Mouse (Mus musculus) midbrain, embryonic 10.5 days (tissue): Measurements from ENCODE around the gene Sgsm2. TPM values are rescaled to one million over a fixed set of nuclear protein-coding genes. Genes with fewer than 3 reads are reported as not detected.
A peak's percentile ranks its signal among the peaks of the same experiment; 100 is the strongest.

ENCODE experiments used
- DNase-seq: peaks from one replicate; pipeline ENCODE4 v3.0.0-alpha.2; 2017; ENCODE audit warnings: low spot score
- H3K27ac ChIP-seq: fragments of 300-500 bp; sonication (generic); replicated peaks from 2 replicates; pipeline ENCODE4 v1.5.1; 2016; ENCODE audit warnings: mild to moderate bottlenecking
- H3K27me3 ChIP-seq: fragments of 300-500 bp; sonication (generic); 2 replicates; pipeline ENCODE4 v1.6.1; 2016; ENCODE audit warnings: low read depth, mild to moderate bottlenecking; ENCODE audit not compliant: poor library complexity, severe bottlenecking
- H3K36me3 ChIP-seq: fragments of 300-500 bp; sonication (generic); 2 replicates; pipeline ENCODE4 v1.6.1; 2016; ENCODE audit warnings: mild to moderate bottlenecking, moderate library complexity
- H3K4me1 ChIP-seq: fragments of 300-500 bp; sonication (generic); 2 replicates; pipeline ENCODE4 v1.6.1; 2016
- H3K4me3 ChIP-seq: fragments of 300-500 bp; sonication (generic); 2 replicates; pipeline ENCODE4 v1.5.1; 2016; ENCODE audit warnings: mild to moderate bottlenecking, moderate library complexity
- H3K9me3 ChIP-seq: fragments of 300-500 bp; sonication (generic); replicated peaks from 2 replicates; pipeline ENCODE4 v1.6.1; 2016; ENCODE audit warnings: mild to moderate bottlenecking
- WGBS: fragments of 180-500 bp; shearing (Covaris S2); methylation state at CpG from one replicate; pipeline ENCODE4 v1.1.7; 2016; 5-methylcytosine and 5-hydroxymethylcytosine counted together
- polyA plus RNA-seq: library from polyadenylated mRNA; unstranded; fragments of >200 nt; fragmentation: Nextera tagmentation; extraction: Ambion mirVana; gene quantifications from 2 replicates; pipeline ENCODE4 v1.2.1, GENCODE M21; 2016

Gene Sgsm2
- polyA plus RNA-seq, 1 experiment from 2014 or later: 7.6 TPM

GRCm38 (mm10) chr11:74850998-74851661, 45.7 kb downstream of the Sgsm2 start:
- H3K4me1 ChIP-seq: peaks cover 10% of the 10 kb centered on the region
- H3K36me3 ChIP-seq: peaks cover 35% of the 10 kb centered on the region
- no peak overlapping the region for H3K27ac ChIP-seq
- no peaks in the 10 kb centered on the region for H3K9me3 ChIP-seq
- no peak overlapping the region for H3K4me3 ChIP-seq
- H3K27me3 ChIP-seq: no peaks in the 10 kb centered on the region
- DNase-seq: no peak
- WGBS: 82% methylated on average over 14 of the region's 14 CpGs

DNA sequence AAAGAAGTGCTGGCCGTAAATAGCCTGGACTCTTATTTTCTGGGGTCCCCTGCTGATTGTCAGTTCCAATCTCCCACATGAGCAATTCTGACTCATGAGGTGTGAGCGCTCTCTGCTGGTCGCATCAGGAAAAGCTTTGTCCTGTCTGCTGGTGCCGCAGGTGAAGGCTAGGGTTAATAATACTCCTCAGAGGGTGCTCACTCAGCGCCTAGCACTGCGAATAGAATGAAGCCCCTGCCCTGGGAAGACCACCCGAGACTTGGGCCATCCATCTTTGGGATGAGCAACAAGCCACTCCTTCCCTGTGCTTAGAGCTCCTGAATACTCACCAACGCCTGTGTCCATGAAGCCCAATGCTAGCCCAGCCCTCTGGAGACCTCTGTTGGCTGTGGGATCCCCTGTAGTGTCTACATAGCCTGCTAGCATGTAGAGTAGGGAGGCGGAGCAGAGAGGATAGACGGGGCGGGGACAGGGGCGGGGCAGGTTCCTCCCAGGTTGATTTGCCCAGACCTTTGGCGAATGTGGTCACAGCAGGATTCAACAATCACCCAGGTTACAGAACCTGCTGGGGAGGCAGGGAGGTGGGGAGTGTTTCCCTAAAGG, 48.8 kb downstream of the Sgsm2 start:
- 2% methylated on average over 13 of the region's 13 CpGs for WGBS
- Histone ChIP-seq H3K36me3 (peaks cover 49% of the 10 kb centered on the region), H3K4me3 (no peak overlapping the region), H3K9me3 (peaks cover 7% of the 10 kb centered on the region), H3K27ac (no peak overlapping the region), H3K27me3 (no peaks in the 10 kb centered on the region), H3K4me1 (peaks cover 14% of the 10 kb centered on the region)
- peak; percentile 75 for DNase-seq

DNA sequence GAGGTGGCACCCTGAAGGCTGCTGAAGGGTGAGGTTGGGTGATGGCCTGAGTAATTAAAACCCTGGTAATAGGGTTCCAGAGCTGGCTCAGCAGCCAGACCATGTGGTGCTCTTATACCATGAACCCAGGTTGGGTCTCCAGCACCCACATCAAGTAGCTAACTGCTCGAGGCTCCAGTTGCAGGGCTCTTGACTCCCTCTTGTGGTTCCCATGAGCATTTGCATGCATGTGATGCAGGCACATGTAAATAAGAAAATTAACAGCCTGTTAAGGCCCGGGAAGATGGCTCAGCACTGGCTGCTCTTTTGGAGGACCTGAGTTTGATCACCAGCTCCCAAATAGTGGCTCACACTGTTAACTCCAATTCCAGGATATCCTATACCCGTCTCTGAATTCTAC, 51.1 kb downstream of the Sgsm2 start:
- no peak overlapping the region for H3K4me3 ChIP-seq
- no peaks in the 10 kb centered on the region for H3K27me3 ChIP-seq
- no peak for DNase-seq
- peaks cover 59% of the 10 kb centered on the region for H3K36me3 ChIP-seq
- H3K9me3 ChIP-seq: peaks cover 7% of the 10 kb centered on the region
- peaks cover 30% of the 10 kb centered on the region for H3K4me1 ChIP-seq
- 64% methylated on average over 3 of the region's 3 CpGs for WGBS
- H3K27ac ChIP-seq: no peak overlapping the region

- no peak overlapping the region for H3K27ac ChIP-seq
- no peak for DNase-seq
- no peak overlapping the region for H3K4me3 ChIP-seq
- peaks cover 71% of the 10 kb centered on the region for H3K36me3 ChIP-seq
- 77% methylated on average over 5 of the region's 5 CpGs for WGBS
- H3K4me1 ChIP-seq: peaks cover 43% of the 10 kb centered on the region
- no peaks in the 10 kb centered on the region for H3K27me3 ChIP-seq
- peaks cover 7% of the 10 kb centered on the region for H3K9me3 ChIP-seq
Measured at GRCm38 (mm10) chr11:74843761-74844160, 53.1 kb downstream of the Sgsm2 start.

- Histone ChIP-seq H3K4me1 (peaks cover 44% of the 10 kb centered on the region), H3K27ac (0 out of 2 replicates have a peak overlapping the region, but pooled peaks have one; percentile 4), H3K36me3 (peaks cover 71% of the 10 kb centered on the region), H3K4me3 (no peak overlapping the region), H3K27me3 (no peaks in the 10 kb centered on the region), H3K9me3 (peaks cover 7% of the 10 kb centered on the region)
- 90% methylated on average over 2 of the region's 2 CpGs for WGBS
- DNase-seq: no peak
Measured at GRCm38 (mm10) chr11:74843435-74843714, 53.5 kb downstream of the Sgsm2 start.

GRCm38 (mm10) chr11:74842656-74843434, 54.0 kb downstream of the Sgsm2 start:
- Histone ChIP-seq H3K9me3 (peaks cover 7% of the 10 kb centered on the region), H3K4me1 (peaks cover 43% of the 10 kb centered on the region), H3K27ac (0 out of 2 replicates have a peak overlapping the region, but pooled peaks have one; percentile 4), H3K4me3 (no peak overlapping the region), H3K27me3 (no peaks in the 10 kb centered on the region), H3K36me3 (peaks cover 71% of the 10 kb centered on the region)
- WGBS: 89% methylated on average over 22 of the region's 22 CpGs
- DNase-seq: no peak

DNA sequence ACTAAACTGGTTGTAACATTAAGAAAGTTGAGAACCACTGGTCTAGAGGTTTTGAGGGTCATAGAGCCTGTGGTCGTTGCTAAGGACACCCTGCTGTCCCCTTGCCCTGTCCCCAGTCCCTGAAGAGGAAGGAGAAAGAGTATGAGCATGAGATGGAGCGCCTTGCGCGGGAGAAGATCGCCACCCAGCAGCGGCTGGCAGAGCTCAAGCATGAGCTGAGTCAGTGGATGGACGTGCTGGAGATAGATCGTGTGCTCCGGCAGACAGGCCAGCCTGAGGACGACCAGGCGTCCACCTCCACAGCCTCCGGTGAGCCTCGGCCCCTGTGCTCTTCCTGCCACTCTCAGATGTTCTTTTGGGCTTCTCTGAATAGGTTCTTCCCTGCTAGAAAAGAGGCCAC, 54.8 kb downstream of the Sgsm2 start:
- 90% methylated on average over 13 of the region's 13 CpGs for WGBS
- H3K27me3 ChIP-seq: peaks cover 3% of the 10 kb centered on the region; the same call in 1 of the 2 replicates
- H3K27ac ChIP-seq: no peak overlapping the region
- no peak overlapping the region for H3K4me3 ChIP-seq
- no peak for DNase-seq
- peaks cover 49% of the 10 kb centered on the region for H3K4me1 ChIP-seq
- peaks cover 75% of the 10 kb centered on the region for H3K36me3 ChIP-seq
- H3K9me3 ChIP-seq: peaks cover 7% of the 10 kb centered on the region

GRCm38 (mm10) chr11:74841366-74841765, 55.5 kb downstream of the Sgsm2 start:
- 0 out of 2 replicates have a peak overlapping the region, but pooled peaks have one; percentile 13 for H3K27ac ChIP-seq

GRCm38 (mm10) chr11:74840739-74841138, 56.1 kb downstream of the Sgsm2 start:
- Histone ChIP-seq H3K4me1 (peaks cover 63% of the 10 kb centered on the region), H3K4me3 (no peak overlapping the region), H3K9me3 (peaks cover 6% of the 10 kb centered on the region), H3K27ac (0 out of 2 replicates have a peak overlapping the region, but pooled peaks have one; percentile 13), H3K36me3 (peaks cover 77% of the 10 kb centered on the region), H3K27me3 (peaks cover 15% of the 10 kb centered on the region)
- WGBS: 91% methylated on average over 8 of the region's 8 CpGs
- no peak for DNase-seq

More at GRCm38 (mm10) chr11:74841366-74841765, 55.5 kb downstream of the Sgsm2 start:
- H3K27me3 ChIP-seq: peaks cover 10% of the 10 kb centered on the region
- peaks cover 80% of the 10 kb centered on the region for H3K36me3 ChIP-seq
- H3K4me3 ChIP-seq: no peak overlapping the region
- WGBS: 77% methylated on average over 9 of the region's 9 CpGs
- peaks cover 56% of the 10 kb centered on the region for H3K4me1 ChIP-seq
- DNase-seq: no peak
- peaks cover 7% of the 10 kb centered on the region for H3K9me3 ChIP-seq

- H3K36me3 ChIP-seq: peaks cover 70% of the 10 kb centered on the region
- H3K27ac ChIP-seq: no peak overlapping the region
- 94% methylated on average over 19 of the region's 19 CpGs for WGBS
Measured at GRCm38 (mm10) chr11:74839860-74840715, 56.8 kb downstream of the Sgsm2 start.

DNA sequence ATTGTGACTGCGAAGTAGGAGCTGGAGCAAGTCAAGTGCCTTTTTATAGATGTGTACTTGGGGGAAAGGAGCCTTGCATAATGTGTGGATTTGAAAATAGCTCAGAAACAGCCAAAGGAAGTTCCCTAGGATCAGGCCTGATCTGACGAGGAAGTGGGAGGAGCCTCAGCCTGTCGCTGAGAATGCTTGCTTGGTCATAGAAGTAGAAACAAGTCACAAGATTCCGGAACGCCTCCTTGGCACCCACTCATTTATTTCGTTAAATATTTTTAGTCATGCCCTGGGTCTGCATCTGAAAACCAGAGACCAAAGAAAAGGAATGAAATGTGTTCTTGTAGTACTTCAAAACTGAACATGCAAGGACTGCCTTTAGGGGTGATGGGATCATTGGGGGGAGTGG, 57.9 kb downstream of the Sgsm2 start:
- peak overlapping the region; percentile 67; the same call in 1 of the 2 replicates for H3K4me3 ChIP-seq

More at GRCm38 (mm10) chr11:74839860-74840715, 56.8 kb downstream of the Sgsm2 start:
- H3K4me1 ChIP-seq: peaks cover 66% of the 10 kb centered on the region
- no peak for DNase-seq
- H3K27me3 ChIP-seq: peaks cover 15% of the 10 kb centered on the region
- no peaks in the 10 kb centered on the region for H3K9me3 ChIP-seq
- H3K4me3 ChIP-seq: no peak overlapping the region

GRCm38 (mm10) chr11:74838441-74838840, 58.4 kb downstream of the Sgsm2 start:
- peaks cover 15% of the 10 kb centered on the region for H3K27me3 ChIP-seq
- WGBS: under 1% methylated on average over 35 of the region's 35 CpGs
- peak overlapping the region; percentile 67 for H3K4me3 ChIP-seq
- peaks cover 83% of the 10 kb centered on the region for H3K4me1 ChIP-seq
- peak; percentile 92 for DNase-seq
- peak overlapping the region; percentile 94 for H3K27ac ChIP-seq
- H3K36me3 ChIP-seq: peaks cover 54% of the 10 kb centered on the region
- no peaks in the 10 kb centered on the region for H3K9me3 ChIP-seq

More for the DNA sequence above, 57.9 kb downstream of the Sgsm2 start:
- 47% methylated on average over 6 of the region's 6 CpGs for WGBS
- Histone ChIP-seq H3K4me1 (peaks cover 78% of the 10 kb centered on the region), H3K9me3 (no peaks in the 10 kb centered on the region), H3K27ac (peak overlapping the region; percentile 94; the same call in 1 of the 2 replicates), H3K36me3 (peaks cover 59% of the 10 kb centered on the region), H3K27me3 (peaks cover 15% of the 10 kb centered on the region)
- DNase-seq: no peak
